Mouse (Mus musculus) ES-Bruce4 (cell line): ENCODE measurements around the gene Pum1. TPM values are rescaled to one million over a fixed set of nuclear protein-coding genes. Genes with fewer than 3 reads are reported as not detected.
A peak's percentile ranks its signal among the peaks of the same experiment; 100 is the strongest.

ENCODE experiments used
- H3K27ac ChIP-seq: 2 replicates; pipeline ENCODE4 v1.5.1; 2012; ENCODE audit warnings: low read length, inconsistent platforms; ENCODE audit not compliant: insufficient read depth
- H3K27me3 ChIP-seq: 2 replicates; pipeline ENCODE4 v1.6.1; 2012; ENCODE audit warnings: mild to moderate bottlenecking, low read length, inconsistent platforms; ENCODE audit not compliant: control insufficient read depth, poor library complexity, insufficient read depth, severe bottlenecking
- H3K36me3 ChIP-seq: 2 replicates; pipeline ENCODE4 v1.6.1; 2012; ENCODE audit warnings: inconsistent platforms, mild to moderate bottlenecking, low read length, moderate library complexity; ENCODE audit not compliant: control insufficient read depth, poor library complexity, insufficient read depth, severe bottlenecking
- H3K4me1 ChIP-seq: one replicate; pipeline ENCODE4 v1.8.1; 2011; ENCODE audit warnings: low read length; ENCODE audit not compliant: control insufficient read depth, insufficient read depth
- H3K4me3 ChIP-seq: 2 replicates; pipeline ENCODE4 v1.5.1; 2011; ENCODE audit warnings: low read depth, mild to moderate bottlenecking, low read length
- H3K9ac ChIP-seq: 2 replicates; pipeline ENCODE4 v1.6.1; 2012; ENCODE audit warnings: low read depth, mild to moderate bottlenecking, inconsistent platforms; ENCODE audit not compliant: poor library complexity, severe bottlenecking
- H3K9me3 ChIP-seq: replicated peaks from 2 replicates; pipeline ENCODE4 v1.6.1; 2012; ENCODE audit warnings: mild to moderate bottlenecking, low read length, inconsistent platforms; ENCODE audit not compliant: control insufficient read depth, poor library complexity, insufficient read depth, severe bottlenecking
- CTCF ChIP-seq: IDR thresholded peaks from one replicate; pipeline ENCODE4 v1.8.1; 2011; ENCODE audit warnings: low read depth, low read length
- EP300 ChIP-seq: IDR thresholded peaks from 2 replicates; pipeline ENCODE4 v1.6.1; 2011; ENCODE audit warnings: low read depth, low read length; ENCODE audit not compliant: insufficient read depth
- POLR2A ChIP-seq: IDR thresholded peaks from one replicate; pipeline ENCODE4 v1.8.1; 2011; ENCODE audit warnings: low read length; ENCODE audit not compliant: insufficient read depth
- polyA plus RNA-seq: library from polyadenylated mRNA; stranded (reverse); fragments of >200 nt; gene quantifications from 2 replicates; pipeline ENCODE4 v1.2.4, GENCODE M21; 2011; ENCODE audit warnings: low read depth; ENCODE audit not compliant: missing spikeins, insufficient read depth, insufficient read length

Pum1 gene
- polyA plus RNA-seq, 1 experiment, result 111 TPM

DNA sequence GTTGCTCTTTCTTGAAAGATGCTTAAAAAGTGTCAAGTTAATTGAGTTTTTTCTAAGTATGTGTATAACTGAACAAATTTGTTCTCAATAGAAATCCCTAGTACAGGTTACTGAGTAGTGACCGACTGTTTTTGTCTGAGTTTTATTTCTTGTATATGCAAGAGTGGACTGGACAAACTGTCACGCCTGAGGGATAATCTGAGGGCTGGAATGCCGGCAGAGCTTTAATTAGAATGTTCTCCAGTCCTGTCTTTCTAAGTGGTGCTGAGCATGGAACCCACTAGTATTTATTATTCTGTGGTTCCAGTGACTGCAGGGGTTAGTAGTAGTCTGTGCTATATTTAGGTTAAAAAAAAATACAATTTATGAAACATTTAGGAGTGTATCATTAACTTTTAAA is 30.8 kb downstream of the Pum1 start:
- H3K36me3 ChIP-seq, result peaks cover 39% of the 10 kb centered on the region
- peaks cover 8% of the 10 kb centered on the region for H3K4me1 ChIP-seq
- TF ChIP-seq CTCF (no peak), EP300 (no peak), POLR2A (no peak)
- H3K27ac ChIP-seq, result peak overlapping the region; percentile 51; the same call in 1 of the 2 replicates
- no peaks in the 10 kb centered on the region for H3K9me3 ChIP-seq
- H3K9ac ChIP-seq, result no peak overlapping the region
- H3K4me3 ChIP-seq, result no peak overlapping the region
- H3K27me3 ChIP-seq, result no peaks in the 10 kb centered on the region

DNA sequence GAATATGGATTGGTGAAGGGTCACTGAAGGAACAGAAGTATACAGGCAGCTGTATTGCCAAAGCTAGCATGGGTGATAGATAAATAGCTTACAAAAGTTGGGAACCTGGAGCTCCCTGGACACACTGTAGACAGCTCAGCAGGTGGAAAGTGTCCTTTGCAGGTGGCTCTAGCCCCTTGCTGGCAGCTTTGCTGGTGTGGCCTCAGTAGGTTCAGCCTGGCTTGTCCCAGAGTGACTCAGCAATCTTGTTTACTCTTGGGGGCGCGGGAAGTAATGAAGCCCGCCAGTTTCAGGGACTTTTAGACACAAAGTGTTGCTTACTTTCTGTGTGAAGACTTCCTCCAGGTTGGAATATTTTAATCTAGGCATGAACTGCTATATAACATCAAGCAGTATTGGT is 31.9 kb downstream of the Pum1 start:
- TF ChIP-seq CTCF (no peak), POLR2A (no peak)
- Histone ChIP-seq H3K9ac (no peak overlapping the region; the same call in 1 of the 2 replicates), H3K27me3 (no peaks in the 10 kb centered on the region), H3K9me3 (no peaks in the 10 kb centered on the region), H3K36me3 (peaks cover 36% of the 10 kb centered on the region), H3K4me3 (no peak overlapping the region), H3K4me1 (peaks cover 8% of the 10 kb centered on the region), H3K27ac (peak overlapping the region; percentile 74)

DNA sequence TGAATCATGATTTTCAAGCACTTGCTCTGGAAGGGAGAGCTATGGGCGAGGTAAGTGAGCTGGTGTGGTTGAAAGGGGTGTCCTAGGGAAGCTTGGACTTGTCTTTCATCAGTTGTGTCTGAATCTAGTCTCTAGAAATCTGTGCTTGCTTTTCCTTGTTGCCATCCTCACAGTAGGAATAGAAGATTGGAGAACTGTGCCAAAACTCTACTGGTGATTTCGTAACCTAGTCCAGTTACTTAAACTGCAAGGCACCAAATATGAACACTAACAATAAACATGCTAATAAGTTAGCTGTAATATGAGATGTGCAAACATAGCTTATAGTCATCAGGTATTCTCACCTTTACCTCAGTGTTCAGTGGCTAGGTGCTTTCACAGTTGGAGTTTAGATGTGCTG is 37.9 kb downstream of the Pum1 start:
- Histone ChIP-seq H3K27me3 (no peaks in the 10 kb centered on the region), H3K9ac (no peak overlapping the region), H3K4me1 (peaks cover 2% of the 10 kb centered on the region), H3K4me3 (no peak overlapping the region), H3K27ac (no peak overlapping the region), H3K36me3 (peaks cover 57% of the 10 kb centered on the region), H3K9me3 (no peaks in the 10 kb centered on the region)
- TF ChIP-seq CTCF, result no peak
- no peak for TF ChIP-seq POLR2A
- TF ChIP-seq EP300, result no peak

DNA sequence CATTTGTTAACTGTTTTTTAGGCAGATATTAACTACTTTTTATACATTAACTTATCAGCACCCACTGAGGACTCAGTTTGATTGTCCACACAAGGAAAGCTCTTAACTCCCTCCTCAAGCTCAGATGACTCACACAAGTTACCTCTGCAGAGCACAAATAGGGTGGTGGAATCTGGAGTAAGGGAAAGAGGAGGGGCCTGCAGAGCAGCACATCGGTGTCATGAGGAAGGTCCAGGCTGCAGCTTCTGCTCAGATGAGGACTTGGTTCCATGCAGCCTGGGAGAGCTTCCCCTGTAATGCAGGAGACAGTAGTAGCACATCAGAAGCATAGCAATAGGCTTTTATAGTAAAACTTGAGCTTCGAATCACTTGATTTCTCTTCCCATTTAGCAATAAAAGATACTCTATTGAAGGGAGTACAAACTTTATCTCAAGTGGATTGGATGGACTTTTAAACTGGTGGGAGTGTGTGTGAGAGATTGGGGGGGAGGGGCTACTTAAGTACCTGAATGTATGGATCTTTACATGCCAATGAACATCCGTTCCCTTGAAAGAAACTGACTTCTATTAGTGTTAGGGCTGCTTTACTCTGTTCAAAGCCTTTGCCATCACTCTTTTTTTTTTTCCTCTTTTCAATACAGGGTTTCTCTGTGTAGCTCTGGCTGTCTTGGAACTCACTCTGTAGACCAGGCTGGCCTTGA is 39.9 kb downstream of the Pum1 start:
- Histone ChIP-seq H3K36me3 (peaks cover 72% of the 10 kb centered on the region), H3K4me3 (no peak overlapping the region), H3K9me3 (no peaks in the 10 kb centered on the region), H3K4me1 (peaks cover 2% of the 10 kb centered on the region), H3K27me3 (no peaks in the 10 kb centered on the region), H3K9ac (no peak overlapping the region), H3K27ac (no peak overlapping the region)
- TF ChIP-seq POLR2A (no peak), CTCF (no peak), EP300 (no peak)

DNA sequence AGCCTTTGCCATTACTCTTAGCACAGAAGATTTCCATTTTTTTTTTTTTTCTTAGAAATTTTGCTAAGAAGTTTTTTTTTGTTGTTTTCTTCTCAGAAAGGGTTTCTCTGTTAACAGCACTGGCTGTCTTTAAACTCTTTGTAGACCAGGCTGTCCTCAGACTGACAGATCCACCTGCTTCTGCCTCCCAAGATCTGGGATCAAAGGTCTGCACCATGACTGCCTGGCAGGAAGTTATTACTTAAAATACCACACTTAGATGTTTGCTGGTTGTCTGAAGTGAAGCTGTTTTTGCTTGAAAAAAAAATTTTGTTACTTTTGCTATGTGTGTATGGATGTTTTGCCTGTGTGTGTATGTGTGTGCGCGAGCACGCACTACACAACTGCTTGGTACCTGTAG is 40.5 kb downstream of the Pum1 start:
- TF ChIP-seq EP300 (no peak), CTCF (no peak), POLR2A (no peak)
- H3K9ac ChIP-seq, result no peak overlapping the region
- no peaks in the 10 kb centered on the region for H3K9me3 ChIP-seq
- peaks cover 2% of the 10 kb centered on the region for H3K4me1 ChIP-seq
- H3K27me3 ChIP-seq, result no peaks in the 10 kb centered on the region
- H3K4me3 ChIP-seq, result no peak overlapping the region
- peaks cover 74% of the 10 kb centered on the region for H3K36me3 ChIP-seq
- H3K27ac ChIP-seq, result no peak overlapping the region

DNA sequence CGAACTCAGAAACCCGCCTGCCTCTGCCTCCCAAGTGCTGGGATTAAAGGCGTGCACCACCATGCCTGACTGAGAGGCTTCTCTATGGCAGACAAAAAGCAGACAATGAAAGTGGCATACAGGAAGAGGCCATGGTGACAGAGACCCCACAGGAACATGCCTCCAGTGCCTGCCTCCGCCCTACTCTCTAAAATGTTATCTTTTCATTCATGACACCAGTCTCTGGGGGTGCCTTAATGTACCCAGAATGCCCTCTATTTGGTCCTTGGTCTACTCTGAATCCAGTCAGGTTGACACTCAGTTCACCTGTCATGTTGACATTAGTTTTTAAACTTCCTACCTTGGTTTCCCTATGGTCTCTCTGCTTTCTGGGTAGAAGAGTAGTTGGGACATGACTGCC is 41.5 kb downstream of the Pum1 start:
- peaks cover 2% of the 10 kb centered on the region for H3K4me1 ChIP-seq
- no peaks in the 10 kb centered on the region for H3K9me3 ChIP-seq
- TF ChIP-seq POLR2A, result no peak
- no peak for TF ChIP-seq EP300
- TF ChIP-seq CTCF, result no peak
- H3K27me3 ChIP-seq, result no peaks in the 10 kb centered on the region
- H3K36me3 ChIP-seq, result peaks cover 77% of the 10 kb centered on the region
- no peak overlapping the region for H3K9ac ChIP-seq
- no peak overlapping the region for H3K27ac ChIP-seq
- no peak overlapping the region for H3K4me3 ChIP-seq
